Mouse (Mus musculus) monocyte, adult 5-6 weeks (primary cell): ENCODE measurements around the gene Plekhm1. TPM values are rescaled to one million over a fixed set of nuclear protein-coding genes. Genes with fewer than 3 reads are reported as not detected.
"Not testable (repeated sequence)": the region's sequence is repeated elsewhere in the genome, so short reads cannot be mapped to it uniquely, and the experiment has no call there.

ENCODE experiments used
- ATAC-seq: fragments of 153-309, 156-312 bp; replicated peaks from 2 replicates; pipeline ENCODE4 v1.8.0; 2017; ENCODE audit warnings: mild to moderate bottlenecking; ENCODE audit not compliant: low TSS enrichment, insufficient number of reproducible peaks, severe bottlenecking, poor library complexity, low FRiP score
- total RNA-seq: library from RNA; stranded (forward); fragments of 200-1000, 200-491, 200-594 nt; gene quantifications from 3 replicates; pipeline ENCODE4 v1.2.3, GENCODE M21; 2017

Plekhm1 gene
- 8.9 to 19.9 TPM (median 12.6 TPM) in 3 replicates for total RNA-seq

- ATAC-seq = peak; percentile 91
These were observed at the start of gene Plekhm1 for GRCm38 (mm10) chr11:103411981-103412949. TSS of gene Plekhm1 (minus strand) at chr11:103412687.

GRCm38 (mm10) chr11:103451105-103451504 is 38.6 kb upstream of the Plekhm1 start:
- ATAC-seq = not testable (repeated sequence)

- not testable (repeated sequence) for ATAC-seq
These were observed 37.2 kb upstream of the Plekhm1 start for GRCm38 (mm10) chr11:103449721-103450120.

GRCm38 (mm10) chr11:103443678-103444077 is 31.2 kb upstream of the Plekhm1 start:
- ATAC-seq = peak; percentile 92

GRCm38 (mm10) chr11:103436282-103436681 is 23.8 kb upstream of the Plekhm1 start:
- ATAC-seq = peak; percentile 96

GRCm38 (mm10) chr11:103425031-103425430 is 12.5 kb upstream of the Plekhm1 start:
- ATAC-seq = no peak

- peak; percentile 88 for ATAC-seq
These were observed 7.2 kb upstream of the Plekhm1 start for GRCm38 (mm10) chr11:103419667-103420066.

GRCm38 (mm10) chr11:103419226-103419625 is 6.7 kb upstream of the Plekhm1 start:
- ATAC-seq = peak; percentile 67

GRCm38 (mm10) chr11:103413516-103413915 is 1.0 kb upstream of the Plekhm1 start:
- no peak for ATAC-seq

- ATAC-seq = peak; percentile 25; the same call in 1 of the 2 replicates
These were observed 500 bp upstream of the Plekhm1 start for GRCm38 (mm10) chr11:103412950-103413423.

- ATAC-seq = no peak
These were observed 1.2 kb downstream of the Plekhm1 start for GRCm38 (mm10) chr11:103411301-103411700.

GRCm38 (mm10) chr11:103408880-103409279 is 3.6 kb downstream of the Plekhm1 start:
- ATAC-seq = no peak

GRCm38 (mm10) chr11:103407136-103407535 is 5.4 kb downstream of the Plekhm1 start:
- ATAC-seq = not testable (repeated sequence)

GRCm38 (mm10) chr11:103406551-103406950 is 5.9 kb downstream of the Plekhm1 start:
- ATAC-seq = no peak

GRCm38 (mm10) chr11:103405814-103406213 is 6.7 kb downstream of the Plekhm1 start:
- ATAC-seq = peak; percentile 57; the same call in 1 of the 2 replicates

- ATAC-seq = no peak
These were observed 7.9 kb downstream of the Plekhm1 start for GRCm38 (mm10) chr11:103404618-103405017.

- ATAC-seq = no peak
These were observed 8.7 kb downstream of the Plekhm1 start for GRCm38 (mm10) chr11:103403776-103404175.

- no peak for ATAC-seq
These were observed 9.7 kb downstream of the Plekhm1 start for GRCm38 (mm10) chr11:103402738-103403137.

- ATAC-seq = 0 out of 2 replicates have a peak, but pooled peaks have one; percentile 38
These were observed 10.3 kb downstream of the Plekhm1 start for GRCm38 (mm10) chr11:103402198-103402597.

- peak; percentile 89 for ATAC-seq
These were observed 12.5 kb downstream of the Plekhm1 start for GRCm38 (mm10) chr11:103399986-103400385.
